Mouse (Mus musculus) cerebellum, adult 9-10 months (tissue): ENCODE measurements around the gene Abcb11.
A peak's percentile ranks its signal among the peaks of the same experiment; 100 is the strongest.

ENCODE experiments used
- DNase-seq: peaks from one replicate; pipeline ENCODE4 v3.0.0; 2022

Abcb11 gene

DNA sequence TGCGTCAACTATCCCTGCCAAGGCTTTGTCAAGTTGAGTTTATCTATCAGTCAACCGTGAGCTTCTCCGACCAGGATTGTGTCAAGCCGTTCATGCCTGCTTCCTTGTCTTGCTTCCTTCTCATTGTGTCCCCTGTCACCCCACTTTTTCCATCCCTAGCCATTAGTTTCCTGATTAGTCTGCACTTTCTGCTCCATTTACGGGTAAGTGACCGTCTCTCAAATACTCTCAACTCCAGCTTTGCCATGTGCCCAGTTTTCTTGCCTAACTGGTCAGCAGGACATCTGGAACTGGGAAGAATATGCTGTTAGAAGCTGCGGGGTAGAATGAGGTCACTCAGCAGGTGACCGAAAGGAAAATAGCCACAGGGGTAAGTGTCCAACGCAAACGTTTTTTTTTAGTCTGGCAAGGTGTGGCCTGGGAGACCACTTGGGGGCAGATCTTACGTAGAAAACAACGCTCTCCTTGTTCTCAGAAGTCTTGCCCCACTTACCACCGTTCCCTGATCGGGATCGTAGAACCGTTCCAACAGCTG is 94.1 kb downstream of the Abcb11 start:
- DNase-seq = peak; percentile 41

DNA sequence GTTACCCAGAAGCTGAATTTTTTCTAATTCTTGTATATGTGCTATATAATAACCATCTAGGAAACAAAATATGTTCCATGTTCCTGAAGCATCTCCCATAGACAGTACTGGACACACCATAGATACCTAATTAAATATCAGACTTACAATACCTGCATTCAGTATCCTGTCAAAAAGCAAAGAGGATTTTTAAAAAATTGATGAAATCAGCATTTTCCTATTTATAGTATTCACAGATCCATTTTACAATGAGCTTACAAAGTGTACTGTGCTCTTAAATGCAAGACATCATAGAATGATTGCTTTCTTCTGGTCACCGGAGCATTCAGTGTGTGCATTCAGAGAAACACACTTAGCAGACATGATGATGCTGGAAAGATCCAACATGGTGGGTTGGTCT is 95.3 kb downstream of the Abcb11 start:
- DNase-seq = no peak

GRCm38 (mm10) chr2:69244924-69245323 is 97.5 kb downstream of the Abcb11 start:
- DNase-seq = no peak

- no peak for DNase-seq
Observed at GRCm38 (mm10) chr2:69239315-69239714, 103.1 kb downstream of the Abcb11 start.

DNA sequence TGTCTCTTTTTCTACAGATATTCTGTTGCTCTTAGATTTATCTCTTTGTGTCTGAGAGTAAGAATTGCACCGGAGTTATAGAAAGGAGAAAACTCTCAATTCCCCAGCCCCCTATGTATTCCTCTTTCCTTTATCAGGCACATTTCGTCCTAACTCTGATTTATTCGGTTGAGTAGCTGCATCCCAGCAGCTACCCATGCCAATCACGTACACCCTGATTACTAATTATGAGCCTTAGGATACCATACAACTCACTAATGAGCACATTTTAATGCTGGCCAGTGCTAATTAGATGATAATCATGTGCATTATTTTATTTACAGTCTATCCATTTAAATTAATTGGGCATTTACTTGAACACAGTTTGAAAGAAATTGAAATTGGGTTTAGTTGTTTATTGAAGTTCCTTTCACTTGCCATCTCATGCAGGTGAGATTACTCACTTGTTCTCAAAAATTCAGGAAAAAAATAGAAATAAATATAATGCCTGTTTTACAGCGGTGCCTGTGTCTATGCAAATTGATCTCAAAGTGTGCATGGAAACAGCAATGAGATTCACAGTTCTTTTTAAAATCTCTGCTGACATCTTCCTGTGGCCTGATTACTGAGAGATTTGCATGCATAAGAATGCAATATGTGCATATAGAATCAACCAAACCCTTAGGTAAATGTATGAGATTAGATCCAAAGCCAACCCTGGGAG is 107.3 kb downstream of the Abcb11 start:
- DNase-seq = no peak

GRCm38 (mm10) chr2:69232101-69232500 is 110.3 kb downstream of the Abcb11 start:
- no peak for DNase-seq

- DNase-seq = no peak
Observed at GRCm38 (mm10) chr2:69230137-69230536, 112.3 kb downstream of the Abcb11 start.

DNA sequence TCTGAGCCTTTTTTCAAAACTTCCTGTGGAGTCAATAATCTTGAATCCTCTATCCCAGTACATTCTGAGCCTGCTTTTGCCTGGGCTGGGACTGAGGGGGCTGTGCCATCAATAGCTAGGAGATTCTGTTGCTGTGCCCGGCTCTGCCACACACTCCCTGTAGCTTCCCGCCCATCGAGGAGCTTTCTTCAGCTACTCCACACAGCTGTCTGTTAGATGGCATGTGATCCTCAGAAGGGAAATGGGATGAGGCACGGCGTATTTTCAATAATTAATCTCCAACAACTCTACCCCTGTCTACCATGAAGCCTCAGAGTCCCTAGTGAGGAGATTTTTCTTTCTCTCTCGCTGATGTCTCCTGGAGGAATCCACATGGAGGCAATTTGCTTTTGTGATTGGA is 113.8 kb downstream of the Abcb11 start:
- DNase-seq = no peak

DNA sequence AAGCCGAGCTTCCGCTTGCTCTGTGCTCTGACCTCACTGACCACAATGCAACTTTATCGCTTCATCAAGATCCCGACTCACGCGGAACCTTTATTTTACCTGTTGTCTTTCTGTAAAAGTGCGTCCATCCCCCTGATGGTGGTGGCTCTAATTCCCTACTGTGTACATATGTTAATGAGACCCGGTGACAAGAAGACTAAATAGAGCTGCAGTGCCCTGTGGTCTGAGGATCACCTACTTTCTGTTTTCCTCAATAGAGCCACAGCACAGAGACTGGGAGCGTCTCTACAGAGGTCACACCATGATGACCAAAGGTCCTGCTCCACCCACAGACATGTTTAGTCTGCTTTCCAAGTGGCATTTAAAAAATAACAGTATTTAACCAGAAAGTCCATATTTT is 115.5 kb downstream of the Abcb11 start:
- no peak for DNase-seq

DNA sequence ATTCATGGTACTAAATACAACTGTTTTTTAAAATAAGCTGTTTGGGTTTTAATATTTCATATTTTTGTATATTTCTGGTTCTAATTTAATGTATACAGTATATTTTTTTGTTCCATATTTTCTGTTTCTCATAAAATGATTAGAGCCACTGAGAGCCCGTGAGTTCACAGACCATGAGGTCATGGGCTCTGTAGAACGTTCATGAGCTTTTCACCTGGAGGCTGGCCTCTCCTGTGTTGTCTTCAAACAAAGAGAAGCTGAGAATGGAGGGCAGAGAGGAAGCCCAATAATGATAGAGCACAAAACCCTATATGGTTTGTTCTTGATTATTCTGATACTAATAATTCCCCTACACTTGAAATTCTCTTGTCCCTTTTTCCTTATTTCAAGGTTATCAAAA is 117.7 kb downstream of the Abcb11 start:
- DNase-seq = no peak

DNA sequence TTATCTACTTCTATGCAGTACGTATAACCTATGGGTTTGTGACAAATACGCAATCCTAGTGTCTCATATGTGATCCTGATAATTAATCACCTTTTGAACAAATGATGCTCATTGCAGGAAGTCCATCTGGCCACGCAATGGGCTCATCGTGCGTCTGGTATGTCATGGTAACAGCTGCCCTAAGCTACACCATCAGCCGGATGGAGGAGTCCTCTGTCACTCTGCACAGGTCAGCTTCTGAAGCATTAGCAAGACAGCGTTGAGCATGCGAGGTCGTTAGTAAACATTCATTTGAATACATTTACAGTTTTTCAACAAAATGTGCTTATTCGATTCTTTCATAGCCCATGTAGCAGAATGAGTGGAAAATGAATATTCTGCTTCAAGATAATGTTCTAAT is 119.6 kb downstream of the Abcb11 start:
- no peak for DNase-seq

- DNase-seq = no peak
Observed at GRCm38 (mm10) chr2:69221868-69222416, 120.5 kb downstream of the Abcb11 start.

- DNase-seq = no peak
Observed at GRCm38 (mm10) chr2:69215242-69215641, 127.2 kb downstream of the Abcb11 start.

GRCm38 (mm10) chr2:69212652-69213051 is 129.8 kb downstream of the Abcb11 start:
- no peak for DNase-seq

DNA sequence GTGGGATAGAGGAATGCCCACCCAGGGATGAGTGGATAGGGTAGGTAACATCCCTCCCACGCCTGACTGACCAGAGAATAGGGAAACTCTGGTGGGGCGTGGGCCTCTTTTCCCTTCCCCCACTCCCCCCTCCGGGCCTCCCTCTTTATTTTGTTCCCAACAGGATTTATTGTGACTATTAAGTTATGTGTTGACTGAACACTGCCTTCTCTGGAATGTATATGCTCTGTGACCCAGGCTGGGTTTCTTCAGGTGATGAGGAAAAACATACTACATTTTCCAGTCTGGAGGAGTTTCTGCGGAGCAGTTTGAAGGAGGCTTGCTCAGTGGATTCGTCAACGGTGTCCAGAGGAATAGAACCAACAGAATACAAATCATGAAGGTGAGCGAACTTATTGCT is 131.6 kb downstream of the Abcb11 start, which contains the start of gene G6pc2:
G6pc2 (plus strand) TSS at position 301 of the 400 bp plus-strand sequence.
- DNase-seq = no peak

DNA sequence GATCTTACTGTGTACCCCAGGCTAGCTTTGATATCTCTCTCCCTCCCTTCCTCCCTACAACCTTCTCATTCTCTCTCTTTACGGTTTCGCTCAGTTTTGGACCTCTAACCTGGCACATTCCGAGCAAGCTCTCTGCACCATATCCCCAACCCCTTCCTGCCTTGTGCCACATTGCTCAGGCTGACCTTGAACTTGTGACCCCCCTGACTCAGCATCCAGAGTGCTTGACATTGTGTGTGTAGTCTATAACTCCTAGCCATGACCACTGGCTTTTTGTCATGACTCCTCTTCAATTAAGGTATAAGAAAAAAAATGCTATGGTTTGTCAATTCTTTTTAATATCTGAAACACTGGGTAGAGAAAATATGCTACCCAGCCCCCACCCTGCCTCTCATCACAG is 132.7 kb downstream of the Abcb11 start:
- no peak for DNase-seq

- no peak for DNase-seq
Observed at GRCm38 (mm10) chr2:69206523-69206922, 135.9 kb downstream of the Abcb11 start.

DNA sequence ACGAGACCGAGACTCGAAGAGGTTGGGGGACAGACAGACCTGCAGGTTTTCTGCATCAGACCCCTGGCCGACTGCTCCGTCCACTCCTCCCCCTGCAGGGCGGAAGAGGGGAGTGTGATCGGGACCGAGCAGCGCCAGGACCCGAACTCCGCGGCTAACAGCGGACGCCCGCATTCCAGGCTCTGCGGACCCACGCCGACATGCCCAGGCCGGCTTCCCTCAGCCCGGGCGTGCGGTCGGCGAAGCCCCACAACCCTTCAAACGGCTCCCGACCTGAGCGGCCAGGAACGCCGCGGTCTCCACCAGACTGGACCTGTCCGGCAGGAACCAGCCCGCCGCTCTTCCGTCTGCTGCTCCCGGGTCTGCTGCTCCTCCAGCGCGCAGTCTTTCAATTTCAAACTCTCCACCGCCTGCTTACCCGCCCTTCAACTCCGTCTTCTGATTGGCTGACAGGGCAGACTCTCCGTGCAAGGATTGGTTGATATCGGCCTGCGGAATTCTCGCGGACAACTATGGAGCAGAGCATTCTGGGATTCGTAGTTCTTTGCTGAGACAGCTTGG is 136.5 kb downstream of the Abcb11 start, which contains the start of gene Spc25:
Spc25 (minus strand) TSS at position 404 of the 561 bp plus-strand sequence.
- peak; percentile 91 for DNase-seq

GRCm38 (mm10) chr2:69205185-69205584 is 137.2 kb downstream of the Abcb11 start:
- no peak for DNase-seq

DNA sequence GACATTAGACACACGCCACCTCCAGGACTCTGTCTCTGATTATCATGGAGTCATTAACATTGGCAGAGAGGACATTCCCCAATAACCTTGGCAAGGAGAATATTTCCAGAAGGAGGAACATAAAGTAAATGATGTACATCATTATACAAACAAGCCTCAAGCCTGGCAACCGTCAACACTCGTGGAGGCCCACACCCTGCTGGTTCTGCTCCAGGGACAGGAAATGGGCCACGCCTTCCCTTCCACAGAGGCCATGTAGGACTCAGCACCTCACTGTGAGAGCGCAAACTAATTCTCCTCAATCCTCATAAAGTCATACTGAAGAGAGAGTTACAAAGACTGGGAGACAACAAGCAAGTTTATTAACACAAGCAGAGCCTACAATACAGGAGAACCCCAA is 148.9 kb downstream of the Abcb11 start:
- no peak for DNase-seq

- no peak for DNase-seq
Observed at GRCm38 (mm10) chr2:69191059-69191458, 151.4 kb downstream of the Abcb11 start.

DNA sequence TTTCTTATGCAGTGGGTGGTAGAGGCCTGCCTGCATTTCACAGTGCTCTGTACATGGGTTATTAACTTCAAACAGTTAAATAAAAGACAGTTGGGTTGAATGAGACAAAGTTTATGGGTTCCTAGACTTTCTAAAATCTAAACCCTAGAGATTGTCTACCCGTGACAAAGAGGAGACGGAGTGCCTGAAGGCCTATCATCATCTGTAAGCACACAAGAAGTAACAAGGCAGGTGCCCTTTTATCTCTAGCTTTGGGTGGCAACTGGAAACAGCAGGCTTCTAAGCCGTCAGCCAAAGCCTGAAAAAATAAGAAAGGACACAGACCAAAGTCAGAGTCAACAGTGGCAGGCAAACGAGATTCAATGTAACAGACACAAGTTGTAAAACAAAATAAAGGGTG is 153.2 kb downstream of the Abcb11 start:
- DNase-seq = no peak

- DNase-seq = peak; percentile 12
Observed at GRCm38 (mm10) chr2:69188732-69189131, 153.7 kb downstream of the Abcb11 start.
